Mouse (Mus musculus) erythroblast, embryonic 14.5 days (primary cell): Measurements from ENCODE around the gene Rap1gds1.

Source experiments
- GATA1 ChIP-seq: IDR thresholded peaks from 2 replicates; pipeline ENCODE4 v1.6.1; 2012; ENCODE audit warnings: low read length, inconsistent platforms, mixed read lengths
- TAL1 ChIP-seq: IDR thresholded peaks from 3 replicates; pipeline ENCODE4 v1.6.1; 2012; ENCODE audit warnings: low read length, inconsistent platforms, mixed read lengths

- TF ChIP-seq TAL1 (no peak), GATA1 (no peak)
Observed at GRCm38 (mm10) chr3:138914626-138915288, 160.2 kb downstream of the Rap1gds1 start.
